Mouse (Mus musculus) lung, postnatal 10 days (tissue): Measurements from ENCODE around the gene Slc22a5.
A peak's percentile ranks its signal among the peaks of the same experiment; 100 is the strongest.
"Not testable (repeated sequence)": the region's sequence is repeated elsewhere in the genome, so short reads cannot be mapped to it uniquely, and the experiment has no call there.

Experiments used
- DNase-seq: peaks from one replicate; pipeline ENCODE4 v3.0.0; 2021

Slc22a5 gene

DNA sequence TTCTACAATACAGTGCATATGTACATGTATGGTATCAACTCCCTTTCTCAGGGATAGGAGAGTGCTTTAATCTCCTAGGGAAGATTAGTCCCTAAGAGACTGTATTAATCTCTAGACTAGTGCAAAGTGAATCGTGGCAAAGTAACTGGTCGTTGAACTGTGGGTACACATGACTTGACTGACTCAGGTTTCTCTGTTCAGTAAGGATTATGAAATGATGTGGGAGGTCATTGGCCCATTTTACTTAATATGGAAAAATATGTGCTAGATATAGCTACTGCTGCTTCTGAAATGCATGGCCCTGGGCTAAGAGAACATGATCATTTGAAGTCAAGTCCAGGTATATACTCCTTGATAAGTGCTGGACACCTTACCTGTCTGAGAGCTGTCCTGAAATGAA, 8.2 kb downstream of the Slc22a5 start:
- DNase-seq, result no peak

DNA sequence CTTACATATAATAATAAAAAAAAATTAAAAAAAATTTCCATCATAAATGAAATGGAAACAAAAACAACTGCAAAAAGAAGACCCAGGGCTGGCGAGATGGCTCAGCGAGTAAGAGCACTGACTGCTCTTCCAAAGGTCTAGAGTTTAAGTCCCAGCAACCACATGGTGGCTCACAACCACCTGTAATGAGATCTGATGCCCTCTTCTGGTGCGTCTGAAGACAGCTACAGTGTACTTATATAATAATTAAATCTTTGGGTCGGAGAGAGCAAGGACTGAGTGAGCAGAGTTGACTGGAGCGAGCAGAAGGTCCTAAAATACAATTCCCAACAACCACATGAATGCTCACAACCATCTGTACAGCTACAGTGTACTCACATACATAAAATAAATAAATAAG, 13.4 kb downstream of the Slc22a5 start:
- DNase-seq, result not testable (repeated sequence)

DNA sequence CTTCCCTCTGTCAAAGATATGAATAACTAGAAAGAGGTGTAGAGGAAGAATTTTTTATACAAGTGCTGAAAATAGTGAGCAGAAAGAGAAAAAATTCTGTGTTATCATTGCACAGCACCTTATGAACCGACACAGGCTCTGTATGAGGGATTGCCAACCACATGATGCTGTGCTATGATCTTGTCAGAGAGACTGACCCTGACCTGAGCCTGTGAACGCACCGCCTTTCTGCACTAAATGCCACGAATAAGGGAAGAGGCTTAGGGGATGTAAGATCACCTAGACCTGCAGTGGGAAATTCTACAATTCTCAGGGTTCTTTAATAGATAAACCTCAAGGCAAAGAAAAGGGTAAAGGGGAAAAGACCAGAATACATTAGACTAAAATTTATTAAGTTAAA, 15.0 kb downstream of the Slc22a5 start:
- DNase-seq, result no peak

DNA sequence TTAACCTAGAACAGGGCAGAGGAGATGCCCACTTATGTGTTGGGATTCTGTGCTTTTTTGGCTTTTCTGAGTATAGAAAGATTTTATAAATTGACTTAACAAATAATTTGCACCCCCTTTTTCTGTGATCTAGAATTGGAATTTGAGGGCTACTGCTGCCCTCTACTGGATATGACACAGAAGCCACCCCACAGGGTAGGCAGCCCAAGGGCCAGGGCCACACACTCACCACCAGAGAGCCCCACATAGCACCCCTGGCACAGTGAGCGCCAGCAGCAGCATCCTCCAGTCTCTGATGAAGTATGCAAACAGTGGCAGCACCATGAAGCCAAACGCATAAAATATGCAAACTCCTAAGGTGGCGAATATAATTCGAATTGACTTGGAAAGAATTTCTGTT, 16.8 kb downstream of the Slc22a5 start:
- no peak for DNase-seq

DNA sequence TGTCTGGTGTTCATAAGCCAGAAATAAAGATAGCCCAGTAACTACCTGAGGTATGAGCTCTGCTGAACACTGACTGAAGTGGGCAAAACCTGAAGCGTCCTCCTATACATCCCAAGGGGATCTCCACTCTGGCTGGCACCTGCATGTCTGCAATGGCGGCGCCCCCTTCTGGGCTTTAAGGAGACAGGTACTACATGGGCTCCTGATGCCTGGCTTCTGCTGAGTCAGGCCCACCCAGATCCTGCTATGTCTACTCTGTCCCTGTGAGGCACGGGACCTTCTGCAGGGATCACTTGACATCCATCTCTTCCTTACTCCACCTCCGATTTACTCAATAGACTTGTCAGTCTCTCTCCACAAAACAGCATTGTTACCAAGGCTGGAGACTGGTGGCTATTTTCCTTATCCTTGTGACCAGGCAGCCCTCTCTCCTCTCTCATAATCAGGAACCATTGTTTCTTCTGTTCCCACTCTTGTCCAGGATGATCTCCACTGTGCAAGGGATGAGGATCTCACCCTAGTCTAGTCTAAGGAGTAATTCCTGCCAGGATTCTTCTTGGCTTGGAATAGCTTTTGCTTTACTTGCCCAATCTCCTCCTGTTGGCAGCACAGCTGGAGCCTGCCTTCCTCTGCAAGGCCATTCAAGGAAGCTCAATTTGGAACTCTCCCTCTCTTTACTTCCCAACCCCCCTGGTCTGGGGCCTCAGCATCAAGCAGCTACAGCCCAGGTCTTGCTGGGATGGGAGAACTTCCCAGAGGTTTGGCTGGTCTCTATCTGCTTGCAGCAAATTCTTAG, 17.4 kb downstream of the Slc22a5 start:
- not testable (repeated sequence) for DNase-seq

DNA sequence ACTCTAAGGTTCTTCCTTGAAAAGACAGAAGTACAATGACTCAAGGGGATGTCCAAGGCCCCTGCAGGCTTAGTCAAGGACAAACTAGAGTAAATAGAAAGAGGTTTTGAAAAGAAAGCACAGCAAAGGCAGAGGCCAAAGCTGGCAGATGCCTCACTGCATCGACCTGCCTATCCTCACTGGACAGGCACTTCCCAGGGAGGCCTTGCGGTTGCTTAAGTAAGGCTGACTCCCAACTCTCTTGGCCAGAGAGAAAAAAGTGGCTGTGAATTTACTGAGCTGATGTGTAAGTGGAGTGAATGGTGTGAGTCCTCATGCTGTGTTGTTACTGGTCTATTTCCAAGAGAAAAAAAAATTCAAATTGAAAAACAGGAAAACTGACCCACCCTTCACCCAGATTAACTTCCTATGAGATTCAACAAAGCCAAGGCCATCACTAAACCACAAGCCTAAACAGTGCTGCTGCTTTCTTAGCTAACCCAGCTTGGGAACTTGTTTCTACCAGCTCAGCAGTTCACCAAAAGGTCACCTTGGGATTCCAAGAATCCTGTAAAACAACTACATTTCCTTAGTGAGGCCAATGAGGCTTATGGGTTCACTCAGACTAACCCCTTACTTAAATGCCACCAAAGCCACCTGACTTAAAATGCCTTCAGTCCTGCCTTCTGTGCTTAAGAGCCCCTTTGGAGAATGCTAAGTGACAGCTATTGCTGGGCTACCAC, 19.5 kb downstream of the Slc22a5 start:
- no peak for DNase-seq

DNA sequence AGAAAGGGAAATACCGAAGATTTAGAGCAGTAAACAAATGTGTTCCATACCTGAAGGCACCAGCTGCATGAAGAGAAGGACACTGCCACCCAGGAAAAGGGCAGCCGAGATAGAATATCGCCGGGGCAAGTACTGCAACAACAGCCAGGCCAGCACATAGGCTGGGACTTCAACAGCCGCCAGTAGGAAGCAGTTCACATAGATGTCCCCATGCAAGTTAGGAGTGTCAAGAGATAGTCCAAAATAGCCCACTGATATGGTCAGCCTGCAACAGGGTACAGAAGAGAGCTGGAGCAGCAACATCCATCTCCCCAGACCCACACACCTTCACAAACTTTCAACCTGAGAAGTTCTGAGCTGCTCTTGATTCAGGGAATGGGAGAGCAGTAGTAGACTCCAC, 22.3 kb downstream of the Slc22a5 start:
- DNase-seq, result no peak

DNA sequence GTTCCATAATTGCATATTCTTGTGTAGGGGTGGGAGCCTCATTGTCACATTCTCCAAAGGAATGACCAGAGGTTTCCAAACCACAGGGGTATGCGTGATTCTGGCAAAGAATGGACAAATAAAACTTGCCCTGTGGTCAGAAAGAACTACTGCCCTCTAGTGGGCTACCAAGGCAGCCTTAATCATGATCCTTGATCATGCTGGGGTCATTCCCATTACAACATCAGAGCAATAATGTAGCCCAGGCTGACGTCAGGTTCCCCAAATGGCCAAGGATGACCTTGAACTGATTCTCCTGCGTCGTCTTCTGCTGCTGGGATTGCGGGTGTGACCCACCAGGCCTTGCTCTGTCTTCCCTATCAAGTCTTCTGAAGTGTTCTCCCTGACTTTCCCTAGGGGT, 23.1 kb downstream of the Slc22a5 start:
- peak; percentile 58 for DNase-seq

DNA sequence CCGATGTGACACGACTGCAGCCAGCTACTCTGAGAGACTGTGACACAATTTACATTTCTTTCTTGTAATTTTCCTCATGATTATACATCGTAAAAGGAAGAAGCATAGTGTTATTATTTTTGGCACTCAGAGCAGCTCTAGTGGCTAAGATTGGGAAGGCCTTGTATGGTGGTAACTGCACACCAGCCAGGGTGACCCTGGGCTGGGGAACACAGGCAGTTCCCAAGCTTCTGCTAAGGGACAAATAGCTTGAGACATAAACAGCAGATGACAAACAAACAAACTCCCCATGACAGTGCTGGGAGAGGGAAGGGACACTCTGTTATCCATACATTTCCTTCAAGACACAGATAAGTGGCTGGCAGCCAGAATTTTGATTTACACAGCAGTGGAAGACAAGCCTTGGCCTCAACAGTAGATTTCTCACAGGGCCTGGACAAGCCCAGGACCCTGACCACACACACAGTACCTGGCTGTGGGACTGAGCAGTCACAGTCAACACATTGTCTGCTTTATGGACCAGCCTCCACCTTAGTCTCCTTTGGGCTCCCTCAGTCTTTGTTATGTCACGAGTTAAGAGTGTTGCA, 26.6 kb downstream of the Slc22a5 start:
- DNase-seq, result not testable (repeated sequence)

DNA sequence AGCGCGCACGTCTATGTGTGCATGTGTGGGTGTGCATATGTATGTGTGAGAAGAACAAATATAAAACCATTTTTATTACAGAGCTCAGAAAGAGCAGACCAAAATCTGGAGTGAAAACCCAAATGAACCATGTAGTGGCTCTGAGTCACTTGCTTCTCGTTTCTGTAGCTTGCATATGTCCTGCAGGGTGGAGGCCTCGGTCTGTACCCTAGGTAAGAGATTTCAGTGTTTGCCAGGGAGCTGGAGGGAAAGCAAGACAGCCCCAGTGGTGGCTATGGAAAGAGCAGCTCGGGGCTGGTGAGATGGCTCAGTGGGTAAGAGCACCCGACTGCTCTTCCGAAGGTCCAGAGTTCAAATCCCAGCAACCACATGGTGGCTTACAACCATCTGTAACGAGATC, 30.5 kb downstream of the Slc22a5 start:
- not testable (repeated sequence) for DNase-seq

DNA sequence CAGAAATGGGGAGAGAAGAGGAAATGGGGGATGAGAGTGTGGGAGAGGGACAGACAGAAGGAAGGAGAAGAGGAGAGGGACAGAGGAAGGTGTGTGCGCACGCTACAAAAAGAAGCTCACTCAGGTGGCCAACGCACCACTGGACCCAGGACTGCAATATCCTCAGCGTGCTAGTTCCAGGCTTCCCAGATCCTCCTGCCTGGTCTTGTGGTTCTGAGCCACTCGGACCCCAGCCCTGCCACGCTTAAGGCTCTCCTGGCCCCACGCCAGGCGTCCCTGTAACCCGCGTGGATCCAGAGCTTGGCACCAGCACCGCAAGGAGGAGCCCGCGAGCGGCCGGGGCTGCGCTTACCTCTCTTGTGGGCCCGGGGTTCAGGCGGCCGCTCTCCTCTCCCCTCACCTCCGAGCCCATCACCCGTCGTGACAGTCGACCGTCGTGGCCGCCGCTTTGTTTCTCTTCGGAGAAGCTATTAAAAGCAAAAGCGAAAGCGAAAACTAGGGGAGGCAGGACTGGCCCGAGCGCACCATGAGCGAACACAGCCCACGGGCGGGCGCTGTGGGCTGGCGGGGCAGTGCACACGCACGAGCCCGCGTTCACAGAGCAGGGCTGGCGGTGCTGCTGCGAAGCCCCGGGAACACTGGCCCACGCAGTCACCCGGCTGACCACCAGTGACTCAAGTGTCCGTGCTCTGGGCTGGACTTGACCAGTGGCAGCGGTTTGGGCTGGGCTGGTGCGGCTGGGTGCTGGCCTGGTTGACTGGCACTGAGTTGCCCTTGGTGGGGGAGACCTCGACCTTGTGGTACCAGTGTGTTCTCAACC, 32.5 kb downstream of the Slc22a5 start, which contains the start of gene Gm12216:
TSS of gene Gm12216 (minus strand) at position 496 of the 820 bp plus-strand sequence.
- DNase-seq, result peak; percentile 66

DNA sequence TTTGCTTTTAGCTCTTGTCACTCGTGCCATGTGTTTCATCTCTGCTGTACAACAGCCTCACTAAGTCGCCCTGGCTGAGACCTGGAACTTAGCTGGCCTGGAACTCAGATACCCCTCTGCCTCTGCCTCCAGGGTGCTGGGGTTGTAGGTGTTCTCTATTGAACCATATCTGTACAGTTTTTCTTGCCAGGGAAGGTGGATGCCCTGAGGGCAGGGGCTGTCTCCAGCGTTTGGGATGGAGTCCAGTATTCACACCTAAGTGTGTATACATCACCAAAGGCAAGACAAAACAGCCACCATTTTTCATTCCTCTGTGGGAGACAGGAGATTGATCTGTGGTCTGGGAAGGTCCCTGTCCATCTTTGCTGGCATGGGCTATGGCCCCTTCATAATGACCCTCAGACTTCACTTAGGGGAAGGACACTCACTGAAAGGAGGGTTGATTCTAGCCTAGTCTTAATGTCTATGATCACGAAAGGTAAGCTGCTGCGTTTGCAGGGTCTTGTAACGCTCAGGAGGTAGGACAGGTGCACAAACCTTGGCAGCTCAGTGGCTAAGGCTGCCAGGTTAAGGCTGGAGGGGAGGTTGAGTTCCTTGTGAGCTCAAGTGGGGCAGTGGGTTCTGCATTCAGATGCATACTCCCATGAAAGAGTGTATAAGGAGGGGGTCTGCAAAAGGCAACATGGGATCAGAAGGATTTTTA, 33.3 kb downstream of the Slc22a5 start:
- no peak for DNase-seq

DNA sequence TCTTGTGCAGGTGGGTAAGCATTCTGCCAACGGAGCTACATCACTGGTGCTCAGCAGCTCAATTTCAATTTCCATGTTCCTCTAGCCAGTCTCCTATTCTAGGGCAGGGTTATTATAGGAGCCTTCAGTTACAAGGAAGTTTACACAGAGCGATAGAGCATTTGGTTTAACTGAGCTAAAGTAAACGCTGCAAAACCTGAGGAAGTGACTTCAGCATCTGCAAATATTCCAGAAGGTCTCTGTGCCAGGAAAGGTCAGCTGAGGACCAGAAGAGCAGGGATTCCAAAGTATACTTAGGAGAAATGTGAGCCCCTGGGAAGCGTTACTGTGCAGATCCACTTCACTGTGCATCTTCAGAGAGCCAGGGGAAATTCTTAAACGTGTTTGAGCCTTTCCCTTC, 37.8 kb downstream of the Slc22a5 start:
- DNase-seq, result peak; percentile 71

DNA sequence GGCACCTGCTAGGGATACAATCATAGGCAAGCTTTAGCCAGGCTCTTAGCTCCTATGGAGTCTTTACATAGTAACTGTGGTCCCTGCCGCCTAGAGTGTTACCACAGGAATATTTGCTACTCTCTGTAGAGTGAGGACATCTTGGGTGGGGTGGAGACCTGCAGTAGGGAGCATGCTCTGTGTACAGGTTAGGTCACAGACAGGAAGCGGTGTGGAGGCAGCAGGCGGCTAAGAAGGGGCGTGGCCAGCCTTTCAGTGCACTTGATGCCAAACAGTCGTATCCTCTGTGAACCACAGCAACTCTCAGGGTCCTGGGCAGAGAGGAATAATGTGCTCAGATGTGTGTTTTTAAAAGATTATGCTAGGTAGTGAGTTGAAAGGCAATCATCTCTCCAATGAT, 39.7 kb downstream of the Slc22a5 start:
- peak; percentile 73 for DNase-seq

DNA sequence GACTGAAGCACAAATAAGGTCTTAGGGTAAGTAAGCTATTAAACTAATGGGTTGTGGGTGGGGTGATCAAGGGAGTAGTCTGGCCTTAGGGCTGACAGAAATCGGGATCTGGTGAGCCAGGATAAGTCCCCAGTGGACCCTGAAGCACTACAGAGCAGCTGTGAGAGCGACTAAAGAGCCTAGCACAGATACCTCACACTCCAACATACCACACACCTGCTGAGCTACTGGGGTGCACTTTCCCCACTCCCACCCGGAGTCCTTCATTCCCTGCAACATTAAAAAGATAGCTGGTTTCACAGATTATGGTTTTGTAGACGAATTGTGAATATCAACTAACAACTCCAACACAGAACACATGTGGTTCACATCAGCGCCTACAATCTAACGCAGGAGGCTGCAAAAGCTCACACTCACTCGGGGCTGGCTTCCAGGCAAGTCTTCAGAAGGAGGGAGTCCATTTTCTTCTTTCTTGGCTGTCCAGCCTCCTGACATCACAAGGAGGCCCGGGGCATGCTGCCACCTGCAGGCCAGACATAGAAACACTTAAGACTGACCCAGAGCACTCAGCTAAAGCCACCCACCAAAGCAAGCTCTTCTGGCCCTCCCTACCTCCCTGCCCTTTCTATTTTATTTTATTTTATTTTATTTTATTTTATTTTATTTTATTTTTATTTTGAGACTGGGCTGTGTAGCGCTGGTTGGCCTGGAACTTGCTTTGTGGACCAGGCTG, 41.7 kb downstream of the Slc22a5 start:
- peak; percentile 90 for DNase-seq

DNA sequence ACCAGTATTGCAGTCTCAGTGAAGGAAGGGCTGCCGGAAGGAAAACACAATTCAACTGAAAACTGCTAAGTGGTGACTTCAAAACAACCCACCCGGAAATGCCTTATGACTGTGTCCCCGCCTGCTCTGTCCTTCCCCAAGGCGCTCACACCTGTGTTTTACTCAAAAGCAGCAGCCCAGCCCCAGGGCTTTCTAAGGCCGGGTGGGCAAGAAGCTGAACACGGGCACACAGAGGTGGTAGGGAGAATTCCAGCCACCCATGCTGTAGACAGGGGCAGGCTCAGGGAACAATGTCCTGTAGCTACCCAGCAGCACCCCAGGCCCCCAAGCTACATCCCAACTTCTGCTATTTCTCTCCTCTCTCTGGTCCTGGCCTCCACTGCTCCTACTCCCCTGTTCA, 45.8 kb downstream of the Slc22a5 start:
- DNase-seq, result no peak

DNA sequence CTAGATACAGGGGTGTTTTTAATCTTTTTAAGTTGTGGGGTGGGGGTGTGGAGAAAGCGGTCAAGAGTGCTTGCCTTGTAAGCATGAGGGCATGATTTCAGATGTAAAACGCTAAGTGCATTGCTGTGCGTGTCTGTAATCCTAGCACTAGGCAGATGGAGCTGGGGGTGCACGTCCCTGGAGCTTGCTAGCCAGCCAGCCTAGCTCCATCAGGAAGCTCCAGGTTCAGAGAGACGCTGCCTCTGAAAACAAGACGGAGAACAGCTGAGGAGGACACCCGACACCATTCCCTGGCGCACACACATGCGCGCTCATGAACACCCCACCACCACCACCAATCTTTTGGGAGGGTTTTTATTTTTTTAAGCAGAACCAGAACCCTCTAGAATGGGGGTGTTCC, 48.4 kb downstream of the Slc22a5 start:
- no peak for DNase-seq

DNA sequence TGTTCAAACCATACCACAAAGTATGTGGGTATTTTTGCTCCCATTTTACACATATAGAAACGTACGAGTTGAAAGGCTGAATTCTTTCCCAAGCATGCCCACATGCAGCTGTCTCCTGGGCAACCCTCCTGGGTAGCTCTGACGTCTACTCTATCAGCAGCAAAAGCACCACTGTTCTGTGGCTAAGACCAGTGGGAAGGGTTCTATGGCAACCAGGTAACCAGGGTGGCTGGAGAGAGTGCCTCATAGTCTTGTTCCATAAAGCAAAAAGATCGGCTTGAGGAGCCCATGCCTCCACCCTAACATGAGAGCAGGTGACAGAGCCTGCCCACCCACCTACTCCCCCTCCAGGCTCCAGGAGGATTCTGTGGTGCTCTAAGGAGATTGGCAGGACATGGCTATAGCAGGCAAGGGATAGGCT, 49.3 kb downstream of the Slc22a5 start:
- DNase-seq, result no peak

DNA sequence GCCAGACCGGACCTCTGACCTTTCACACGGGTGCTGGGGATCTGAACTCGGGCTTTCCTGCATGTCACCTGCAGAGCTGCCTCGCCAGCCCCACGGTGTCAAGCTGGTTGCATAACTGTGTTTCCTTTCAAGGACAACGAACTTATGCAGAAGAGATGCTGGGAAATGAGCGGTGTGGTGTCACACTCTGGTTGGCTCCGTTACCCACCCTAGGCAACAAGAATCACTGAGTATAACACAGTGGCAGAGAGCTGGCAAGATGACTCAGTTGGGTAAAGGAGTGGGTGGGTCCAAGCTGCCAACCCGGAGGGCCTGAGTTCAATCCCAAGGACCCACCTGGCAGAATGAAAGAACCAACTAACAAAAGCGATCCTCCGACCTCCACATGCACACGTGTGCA, 49.9 kb downstream of the Slc22a5 start:
- DNase-seq, result no peak

DNA sequence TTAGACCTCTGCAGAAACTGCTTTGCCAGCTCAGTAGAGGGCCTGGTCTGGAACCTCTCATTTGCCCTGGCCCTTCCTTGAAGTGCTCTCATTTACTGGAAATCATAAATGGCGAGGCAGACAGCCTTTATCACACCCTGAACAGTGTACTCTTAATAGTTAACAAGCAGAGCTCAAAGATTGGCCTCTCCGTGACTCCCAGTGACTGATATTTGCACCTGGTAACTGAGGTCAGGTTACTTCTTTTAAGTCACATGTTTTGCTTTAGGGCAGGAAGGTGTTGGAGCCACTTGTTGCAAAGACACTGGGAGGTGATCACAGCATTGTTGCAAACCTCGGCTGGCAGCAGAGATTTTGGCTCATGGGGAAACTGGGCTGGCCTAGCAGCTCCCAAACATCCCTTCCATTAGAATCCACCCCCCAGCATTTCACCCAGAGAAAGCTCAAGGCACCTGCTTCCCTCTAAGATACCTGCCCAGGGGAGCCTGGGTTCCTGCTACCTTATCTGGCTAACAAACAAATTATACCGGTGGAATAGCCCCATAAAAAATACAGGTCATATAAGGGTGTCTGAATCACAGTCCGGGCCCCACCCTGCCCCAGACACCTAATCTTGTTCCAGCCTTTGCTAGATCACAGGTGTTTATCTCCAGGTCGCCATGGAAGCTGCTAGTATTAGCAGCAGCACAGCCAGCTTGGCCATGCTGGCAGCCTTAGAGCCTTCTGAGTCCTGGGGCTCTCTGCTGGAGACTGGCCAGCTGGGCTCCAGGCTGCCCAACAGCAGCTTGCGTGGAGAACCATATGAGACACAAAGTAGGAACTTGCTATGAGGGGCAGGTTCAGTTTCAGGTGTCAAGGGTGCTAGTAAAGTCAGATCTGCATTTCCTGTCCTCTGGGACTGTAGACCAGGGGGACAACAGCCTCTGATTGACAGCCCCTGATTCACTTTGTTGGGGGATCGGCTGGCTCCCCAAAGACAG, 51.5 kb downstream of the Slc22a5 start:
- no peak for DNase-seq
